Mouse (Mus musculus): ENCODE results near the gene Gstm5.
"Not testable (repeated sequence)": the region's sequence is repeated elsewhere in the genome, so short reads cannot be mapped to it uniquely, and the experiment has no call there.

Gene Gstm5

GRCm38 (mm10) chr3:107895720-107896569, at the start of gene Gstm5:
TSS of gene Gstm5 (plus strand) at chr3:107895821.
- peak; percentile 50 for DNase-seq (ENCODE audit: low read depth)

- DNase-seq (ENCODE audit: low read depth): no peak
Measured at GRCm38 (mm10) chr3:107846175-107846574, 49.4 kb upstream of the Gstm5 start.

GRCm38 (mm10) chr3:107846835-107847234, 48.8 kb upstream of the Gstm5 start:
- DNase-seq (ENCODE audit: low read depth): no peak

- no peak for DNase-seq (ENCODE audit: low read depth)
Measured at GRCm38 (mm10) chr3:107848126-107848525, 47.5 kb upstream of the Gstm5 start.

GRCm38 (mm10) chr3:107849000-107849692, 46.5 kb upstream of the Gstm5 start:
- no peak for DNase-seq (ENCODE audit: low read depth)

- DNase-seq (ENCODE audit: low read depth): no peak
Measured at GRCm38 (mm10) chr3:107849693-107850031, 46.0 kb upstream of the Gstm5 start.

GRCm38 (mm10) chr3:107850418-107851031, 45.1 kb upstream of the Gstm5 start:
- no peak for DNase-seq (ENCODE audit: low read depth)

- peak; percentile 44 for DNase-seq (ENCODE audit: low read depth)
Measured at GRCm38 (mm10) chr3:107852786-107853185, 42.8 kb upstream of the Gstm5 start.

- no peak for DNase-seq (ENCODE audit: low read depth)
Measured at GRCm38 (mm10) chr3:107853232-107854181, 42.1 kb upstream of the Gstm5 start.

- no peak for DNase-seq (ENCODE audit: low read depth)
Measured at GRCm38 (mm10) chr3:107855368-107855767, 40.3 kb upstream of the Gstm5 start.

- DNase-seq (ENCODE audit: low read depth): no peak
Measured at GRCm38 (mm10) chr3:107857646-107858045, 38.0 kb upstream of the Gstm5 start.

- DNase-seq (ENCODE audit: low read depth): not testable (repeated sequence)
Measured at GRCm38 (mm10) chr3:107861483-107861882, 34.1 kb upstream of the Gstm5 start.

GRCm38 (mm10) chr3:107862471-107862870, 33.1 kb upstream of the Gstm5 start:
- no peak for DNase-seq (ENCODE audit: low read depth)

GRCm38 (mm10) chr3:107863471-107863870, 32.1 kb upstream of the Gstm5 start:
- DNase-seq (ENCODE audit: low read depth): no peak

GRCm38 (mm10) chr3:107863898-107864603, 31.6 kb upstream of the Gstm5 start:
- peak; percentile 80 for DNase-seq (ENCODE audit: low read depth)

GRCm38 (mm10) chr3:107865364-107866091, 30.1 kb upstream of the Gstm5 start:
- DNase-seq (ENCODE audit: low read depth): no peak

- peak; percentile 91 for DNase-seq (ENCODE audit: low read depth)
Measured at GRCm38 (mm10) chr3:107867086-107867485, 28.5 kb upstream of the Gstm5 start.

GRCm38 (mm10) chr3:107868452-107868851, 27.2 kb upstream of the Gstm5 start:
- no peak for DNase-seq (ENCODE audit: low read depth)

GRCm38 (mm10) chr3:107869097-107869496, 26.5 kb upstream of the Gstm5 start:
- no peak for DNase-seq (ENCODE audit: low read depth)

GRCm38 (mm10) chr3:107869925-107870324, 25.7 kb upstream of the Gstm5 start:
- DNase-seq (ENCODE audit: low read depth): no peak
